Mouse (Mus musculus) adrenal gland, postnatal 14 days (tissue): ENCODE results near the gene Fkbp2. TPM values are rescaled to one million over a fixed set of nuclear protein-coding genes. Genes with fewer than 3 reads are reported as not detected.

Experiments used
- DNase-seq: peaks from one replicate; pipeline ENCODE4 v3.0.0; 2021; ENCODE audit warnings: mixed read lengths
- total RNA-seq: library from RNA; stranded (reverse); gene quantifications from 2 replicates; pipeline ENCODE4 v1.2.3, GENCODE M21; 2021

The Fkbp2 gene
- total RNA-seq, 1 experiment from 2014 or later, result 121 TPM

DNA sequence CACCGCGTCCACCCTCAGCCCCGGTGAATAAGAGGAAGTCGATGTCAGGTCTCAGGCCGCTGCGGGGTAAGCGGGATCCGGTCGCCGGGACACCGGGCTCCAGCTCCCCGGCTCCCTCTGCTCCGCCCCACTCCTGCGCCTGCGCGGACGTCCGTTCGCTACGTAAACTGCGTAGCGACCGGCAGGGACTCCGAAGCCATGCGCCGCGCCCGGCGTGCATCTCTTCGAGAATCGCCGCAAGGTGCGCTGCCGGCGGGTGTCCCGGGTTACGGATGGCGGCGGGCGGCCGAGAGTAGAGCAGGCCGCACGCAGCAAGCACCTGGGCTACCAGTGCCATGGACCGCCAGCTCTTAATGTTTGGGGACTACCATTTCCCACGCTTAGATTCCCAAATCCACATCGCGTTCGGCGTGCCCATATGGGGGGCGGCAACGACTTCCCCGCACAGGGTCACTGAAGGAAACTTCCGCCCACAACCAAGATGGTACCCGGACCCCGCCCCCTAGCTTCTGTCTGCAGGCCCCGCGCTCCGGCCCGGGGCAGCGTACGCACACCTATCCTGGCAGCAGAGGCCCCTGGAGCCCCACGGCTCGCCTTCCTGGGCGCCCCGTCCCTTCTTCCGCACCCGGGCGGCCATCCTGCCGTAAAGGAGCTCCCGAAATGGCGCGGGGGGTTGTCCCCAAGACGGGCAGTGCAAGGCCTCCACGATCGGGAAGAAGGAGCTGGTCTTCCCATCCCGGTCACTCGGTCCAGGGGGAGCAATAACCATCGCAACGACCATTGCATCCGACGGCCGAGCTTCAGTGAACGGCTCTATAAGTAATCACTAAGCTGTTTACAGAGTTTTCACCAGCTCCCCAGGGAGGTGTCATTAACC, 38.7 kb downstream of the Fkbp2 start, which contains the start of gene Bad:
Gene Bad (plus strand): TSS at position 490 of the 877 bp plus-strand sequence.
- peak; percentile 97 for DNase-seq

DNA sequence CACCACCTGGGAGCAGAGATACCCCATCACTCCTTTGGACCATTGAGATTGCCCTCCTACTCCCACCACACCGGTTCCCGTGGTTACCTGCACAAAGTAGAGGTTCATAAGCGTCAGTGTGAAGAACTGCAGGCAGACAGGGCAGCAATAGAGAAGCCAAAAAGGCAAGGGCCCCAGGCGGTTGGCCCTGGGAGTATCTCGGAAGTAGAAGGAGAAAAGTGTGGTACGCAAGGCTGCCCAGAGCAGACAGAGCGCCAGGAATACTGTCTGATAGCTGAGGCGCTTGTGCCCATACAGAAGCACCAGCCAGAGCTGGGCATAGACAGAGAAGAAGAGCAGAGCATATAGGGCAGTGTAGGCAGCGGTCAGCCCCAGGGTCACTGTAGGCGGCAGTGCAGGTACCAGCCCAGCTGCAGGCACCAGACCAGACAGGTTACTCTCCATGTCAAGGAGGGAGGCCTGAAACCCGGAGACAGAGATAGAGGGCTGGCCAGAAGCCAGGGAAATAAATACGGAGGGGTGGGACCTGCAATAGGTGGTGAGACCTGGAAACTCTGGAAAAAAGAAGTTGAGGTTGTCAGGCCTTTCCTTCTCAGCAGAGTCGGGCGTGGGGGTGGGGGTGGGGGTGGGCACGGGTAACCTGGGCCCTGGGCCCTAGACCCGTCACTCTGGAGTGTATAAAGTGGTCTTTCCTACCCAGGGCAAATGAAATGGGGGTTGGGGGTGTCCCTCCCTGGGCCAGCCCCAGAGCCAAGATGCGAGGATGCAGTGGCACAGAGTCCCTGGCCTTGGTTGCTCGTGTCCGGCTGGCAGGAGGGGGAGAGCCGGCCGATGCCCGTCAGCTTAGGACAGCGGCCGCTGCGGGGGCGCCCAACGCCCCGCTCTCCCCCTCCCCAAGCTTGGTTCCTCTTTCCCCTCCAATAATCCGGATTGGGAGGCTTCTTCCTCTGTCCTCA, 39.6 kb downstream of the Fkbp2 start:
- no peak for DNase-seq

DNA sequence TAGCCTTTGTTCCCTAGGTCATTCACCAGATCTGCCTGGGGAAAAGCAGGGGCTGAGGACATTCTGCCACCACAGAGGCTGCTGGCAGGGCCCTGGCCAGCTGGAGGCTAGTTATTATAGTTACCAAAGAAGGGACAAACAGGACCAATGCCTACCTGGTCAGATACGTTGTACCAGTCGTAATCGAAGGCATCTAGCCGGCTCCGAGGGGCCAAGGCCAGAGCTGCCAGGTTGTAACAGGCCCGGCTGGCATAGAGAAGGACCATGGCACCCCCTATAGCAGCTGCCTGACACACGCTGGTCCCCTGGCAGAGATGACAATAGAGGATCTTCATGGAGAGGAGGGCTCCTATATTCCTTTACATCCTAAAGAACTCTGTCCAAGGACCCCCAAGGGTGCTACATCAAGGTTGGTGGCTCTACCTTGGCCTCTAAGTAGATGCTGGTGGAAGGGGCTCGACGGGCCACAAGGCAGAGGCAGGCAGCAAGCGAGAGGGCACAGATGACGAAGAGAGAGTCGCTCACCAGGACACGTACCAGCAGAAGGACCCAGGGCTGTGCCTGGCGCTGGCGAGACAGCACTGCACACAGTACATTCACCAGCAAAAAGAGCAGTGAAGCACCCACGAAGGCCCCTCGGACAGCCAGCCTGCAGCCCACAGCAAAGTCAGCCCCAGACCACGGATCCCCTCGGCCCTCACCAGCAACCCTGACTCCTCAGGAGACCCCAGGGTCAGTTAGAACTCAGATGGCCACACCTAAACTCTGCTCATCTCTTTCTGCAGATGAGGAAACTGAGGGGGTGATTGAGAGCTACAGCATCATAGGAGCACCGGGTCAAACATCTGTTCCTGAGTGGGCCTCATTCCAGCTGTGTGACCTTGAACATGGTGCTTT, 40.9 kb downstream of the Fkbp2 start:
- no peak for DNase-seq

DNA sequence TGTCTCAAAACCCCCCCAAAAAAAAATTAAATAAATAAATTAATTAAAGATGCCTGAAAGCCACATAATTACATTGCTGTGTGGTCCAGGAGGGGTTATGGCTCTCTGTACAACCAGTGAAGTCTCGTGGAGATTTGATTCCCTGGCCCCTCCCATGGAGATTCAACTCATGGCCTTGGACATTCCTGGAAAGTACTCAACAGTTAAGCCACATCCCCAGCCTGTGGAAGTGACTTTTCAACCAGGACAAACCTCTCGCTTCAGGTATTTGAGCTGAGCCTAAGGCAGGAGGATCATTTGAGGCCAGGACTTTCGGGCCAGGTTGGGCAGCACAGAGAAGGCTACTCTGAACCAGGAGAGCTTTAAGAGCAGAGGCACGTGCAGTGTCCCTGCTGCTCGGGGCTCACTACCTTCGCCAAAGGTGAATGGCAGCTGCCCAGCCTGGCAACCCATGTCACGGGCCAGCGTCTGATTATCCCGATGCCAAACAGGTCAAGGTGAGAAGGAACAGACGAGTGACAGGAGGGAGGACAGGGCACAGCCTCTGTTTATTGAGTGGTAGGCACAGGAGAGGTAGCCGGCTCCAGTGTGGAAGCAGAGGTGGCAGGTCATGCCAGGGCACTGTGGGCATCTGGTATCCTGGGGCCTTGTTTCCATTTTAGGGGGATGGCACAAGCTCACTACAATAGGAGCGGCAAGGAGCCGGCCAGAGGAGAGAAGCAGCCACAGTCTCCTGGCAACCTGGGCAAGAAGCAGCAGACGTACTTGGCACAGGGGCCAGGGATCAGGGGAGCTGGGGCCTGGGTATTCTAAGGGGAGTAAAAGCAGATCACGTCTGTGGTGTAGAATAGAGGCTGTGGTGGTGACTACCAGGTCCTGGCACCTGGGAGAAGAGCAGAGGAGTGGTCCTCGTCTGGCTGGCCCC, 42.5 kb downstream of the Fkbp2 start:
- no peak for DNase-seq

DNA sequence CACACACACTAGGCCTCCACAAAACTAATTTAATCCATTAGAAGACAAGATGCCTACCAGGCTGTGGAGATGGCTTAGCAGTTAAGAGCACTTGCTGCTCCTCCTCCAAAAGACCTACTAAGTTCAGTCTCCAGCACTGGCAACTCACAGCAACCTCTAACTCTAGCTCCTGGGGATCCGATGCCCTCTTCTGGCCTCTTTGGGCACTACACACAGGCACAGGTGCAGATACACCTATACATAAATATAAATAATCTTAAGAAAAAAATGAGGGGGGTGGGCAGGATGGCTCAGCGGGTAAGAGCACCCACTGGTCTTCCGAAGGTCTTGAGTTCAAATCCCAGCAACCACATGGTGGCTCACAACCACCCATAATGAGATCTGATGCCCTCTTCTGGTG, 44.0 kb downstream of the Fkbp2 start:
- no peak for DNase-seq

DNA sequence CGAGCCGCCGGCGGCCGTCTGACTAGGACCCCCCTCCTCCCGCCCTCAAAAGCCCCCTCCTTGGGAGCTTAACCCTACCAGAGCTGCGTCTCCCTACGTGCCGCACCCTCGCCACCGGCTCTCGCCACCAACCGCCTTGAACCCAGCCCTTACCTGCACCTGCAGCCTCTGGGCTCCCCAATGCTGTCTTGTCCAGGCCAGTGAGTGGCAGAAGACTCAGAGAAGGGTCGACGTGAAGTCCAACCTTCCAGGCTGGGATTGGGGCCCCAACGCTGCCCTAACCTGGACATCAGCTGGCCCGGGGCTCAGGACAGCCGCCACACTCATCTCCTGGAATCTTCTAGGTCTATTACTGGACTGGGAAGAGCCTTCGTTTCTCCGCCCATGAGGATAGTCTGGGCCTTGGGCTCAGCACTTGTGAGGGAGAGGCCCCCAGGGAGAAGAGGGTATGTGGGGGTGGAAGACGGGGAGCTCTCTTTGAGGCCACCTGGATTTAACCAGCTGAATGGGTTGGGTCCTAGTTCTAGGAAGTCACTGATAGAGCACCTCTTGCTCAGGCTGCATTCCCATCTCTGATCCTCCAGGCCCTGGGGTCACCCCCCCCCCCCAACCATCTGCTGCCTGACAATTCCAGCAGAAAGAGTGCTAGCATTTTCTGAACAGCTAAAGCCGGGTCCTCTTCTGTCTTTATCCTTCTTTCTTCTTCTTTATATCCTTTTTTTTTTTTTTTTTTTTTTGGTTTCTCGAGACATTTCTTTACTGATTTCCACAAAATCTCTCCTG, 45.9 kb downstream of the Fkbp2 start, which contains the start of gene Kcnk4:
Gene Kcnk4 (minus strand): TSS at position 321 of the 783 bp plus-strand sequence.
- DNase-seq, result no peak

DNA sequence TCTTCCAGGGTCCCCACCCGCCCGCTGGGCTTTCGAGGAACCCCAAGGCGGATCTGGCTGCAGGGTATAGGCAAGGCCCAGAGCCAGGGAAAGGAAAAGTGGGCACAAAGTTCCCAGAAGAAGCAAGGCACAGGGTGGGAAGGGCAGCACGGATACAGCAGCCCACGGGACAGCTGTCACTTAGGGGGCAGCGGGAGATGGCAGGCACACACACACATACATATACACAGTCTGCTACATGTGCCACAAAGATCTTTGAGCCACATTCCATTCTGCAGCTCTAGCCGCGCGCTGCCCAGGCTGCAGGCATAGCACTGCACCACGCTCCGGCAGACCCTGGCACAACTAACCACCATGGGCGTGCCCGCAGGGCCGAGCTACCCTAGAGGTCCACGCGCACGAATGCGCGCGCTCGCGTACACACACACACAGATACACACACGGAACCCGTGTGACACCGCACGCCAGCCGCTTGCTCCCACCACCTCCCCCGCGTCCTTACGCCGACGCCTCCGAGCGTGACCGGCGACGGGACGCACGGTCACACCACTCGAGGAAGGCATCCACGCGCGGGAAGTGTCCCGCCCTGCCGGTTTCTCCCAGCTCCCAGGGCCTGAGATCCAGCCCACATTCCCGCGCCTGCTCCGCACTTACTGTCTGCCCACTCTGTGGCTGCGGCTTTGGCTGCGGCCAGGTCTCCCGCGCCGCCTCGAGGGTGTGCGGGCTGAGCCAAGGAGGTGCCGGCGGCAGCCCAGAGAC, 46.7 kb downstream of the Fkbp2 start:
- peak; percentile 62 for DNase-seq

DNA sequence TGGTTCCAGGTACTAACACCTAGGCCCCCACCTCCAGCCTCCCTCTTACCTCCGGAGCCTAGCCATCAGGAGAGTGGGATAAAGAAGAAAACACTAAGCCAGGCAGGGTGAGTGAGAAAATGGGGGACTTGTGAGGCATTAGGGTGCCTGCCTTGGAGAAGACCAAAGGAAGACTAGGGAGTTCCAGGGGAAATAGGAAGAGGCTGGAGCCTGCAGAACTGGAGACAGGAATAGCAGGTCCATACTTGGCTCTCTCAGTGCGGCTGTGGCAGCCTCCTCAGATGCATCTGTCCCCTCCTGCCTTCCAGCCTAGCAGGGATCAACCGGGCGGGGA, 47.2 kb downstream of the Fkbp2 start:
- no peak for DNase-seq

DNA sequence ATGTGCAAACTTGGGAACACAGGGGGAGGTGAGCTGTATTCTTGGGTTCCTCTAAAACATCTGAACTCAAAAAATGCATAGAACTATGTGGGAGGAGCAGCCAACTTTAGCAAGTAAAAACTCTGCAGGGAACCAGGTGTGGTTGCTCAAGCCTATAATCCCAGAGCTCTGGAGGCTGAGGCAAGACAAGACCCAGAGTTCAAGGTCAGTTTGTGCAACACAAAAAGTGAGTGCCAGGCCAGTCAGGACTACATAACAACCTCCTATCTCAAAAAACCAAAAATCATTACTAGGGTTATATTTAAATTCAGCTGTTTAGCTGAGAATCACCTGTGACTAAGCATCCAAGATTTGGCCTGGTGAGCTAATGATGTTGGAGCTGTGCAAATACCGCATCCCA, 48.3 kb downstream of the Fkbp2 start:
- DNase-seq, result no peak

DNA sequence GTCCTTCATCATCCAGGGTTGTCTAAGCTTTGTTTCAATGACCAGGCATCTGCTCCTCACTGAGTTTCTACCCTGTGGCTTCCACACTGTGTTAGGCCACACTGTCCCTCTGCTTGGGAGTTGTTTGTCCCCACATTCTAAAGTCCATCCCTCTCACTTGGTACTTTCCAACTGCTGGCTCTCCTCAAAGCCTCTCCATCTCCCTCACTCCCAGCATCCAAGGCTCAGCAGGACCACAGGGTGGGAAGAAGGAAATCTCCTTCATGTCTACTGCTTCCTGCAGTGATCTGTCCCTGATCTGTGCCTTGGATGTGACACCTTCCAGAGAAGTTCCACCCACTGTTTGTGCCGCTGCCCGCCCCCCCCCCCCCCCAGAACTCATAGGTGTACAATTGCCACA, 49.3 kb downstream of the Fkbp2 start:
- DNase-seq, result no peak

DNA sequence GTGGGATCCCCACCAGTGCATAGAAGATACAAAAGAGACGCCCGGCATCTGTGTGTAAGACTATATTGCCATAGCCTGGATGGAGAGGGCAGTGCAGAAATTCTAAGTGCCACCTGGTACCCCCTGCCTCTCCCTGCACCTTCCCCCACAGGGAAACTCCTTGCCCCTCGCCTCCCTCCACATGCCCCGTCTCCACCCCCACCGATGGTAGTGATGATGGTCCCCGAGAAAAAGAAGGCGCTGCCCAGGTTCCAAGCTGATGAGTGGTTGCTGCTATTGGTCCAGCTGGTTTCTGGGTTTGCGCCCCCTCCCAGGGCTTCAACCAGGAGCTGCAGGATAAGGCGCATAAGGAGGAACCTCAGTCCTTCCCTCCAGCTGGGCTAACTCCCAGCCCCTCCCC, 52.2 kb downstream of the Fkbp2 start:
- no peak for DNase-seq

Other genes starting within 250 kb of the Fkbp2 start
- 21.4 and 21.7 TPM in 2 replicates for gene Rps6ka4, start 139.9 kb downstream of the Fkbp2 start, total RNA-seq
- gene Ccdc88b, start 122.3 kb downstream of the Fkbp2 start, total RNA-seq, result 2.4 and 4.7 TPM in 2 replicates
- 76.6 and 79.0 TPM in 2 replicates for gene Trmt112, start 70.8 kb downstream of the Fkbp2 start, total RNA-seq
- gene Prdx5, start 70.4 kb downstream of the Fkbp2 start, total RNA-seq, result 420 and 426 TPM in 2 replicates
- gene Esrra, start 58.7 kb downstream of the Fkbp2 start, total RNA-seq, result 63.2 and 67.0 TPM in 2 replicates
- 0.53 TPM in 1 of 2 replicates, not detected in the other for gene Catsperz, start 55.1 kb downstream of the Fkbp2 start, total RNA-seq
- 0.93 TPM in 1 of 2 replicates, not detected in the other for gene Kcnk4, start 46.0 kb downstream of the Fkbp2 start, total RNA-seq
- gene Bad, start 38.6 kb downstream of the Fkbp2 start, total RNA-seq, result 43.0 and 45.0 TPM in 2 replicates
- 43.0 and 43.3 TPM in 2 replicates for gene Gpr137, start 38.0 kb downstream of the Fkbp2 start, total RNA-seq
- 264 and 275 TPM in 2 replicates for gene Ppp1r14b, start 5.5 kb downstream of the Fkbp2 start, total RNA-seq
- gene Plcb3, start 4.0 kb downstream of the Fkbp2 start, total RNA-seq, result 52.1 and 54.6 TPM in 2 replicates
- gene Vegfb, start 7.2 kb upstream of the Fkbp2 start, total RNA-seq, result 116 and 122 TPM in 2 replicates
- 44.4 and 47.4 TPM in 2 replicates for gene Dnajc4, start 12.1 kb upstream of the Fkbp2 start, total RNA-seq
- 24.5 and 37.4 TPM in 2 replicates for gene Nudt22, start 15.6 kb upstream of the Fkbp2 start, total RNA-seq
- gene Trpt1, start 15.6 kb upstream of the Fkbp2 start, total RNA-seq, result 15.0 and 15.1 TPM in 2 replicates
- gene Fermt3, start 39.0 kb upstream of the Fkbp2 start, total RNA-seq, result 6.4 and 14.2 TPM in 2 replicates
- 132 and 155 TPM in 2 replicates for gene Stip1, start 59.5 kb upstream of the Fkbp2 start, total RNA-seq
- 118 and 138 TPM in 2 replicates for gene Macrod1, start 76.3 kb upstream of the Fkbp2 start, total RNA-seq
- gene Flrt1, start 125.2 kb upstream of the Fkbp2 start, total RNA-seq, result 1.2 and 1.5 TPM in 2 replicates
- gene Otub1, start 225.8 kb upstream of the Fkbp2 start, total RNA-seq, result 103 and 124 TPM in 2 replicates
- gene Cox8a, start 237.1 kb upstream of the Fkbp2 start, total RNA-seq, result 1,334 and 1,491 TPM in 2 replicates